ENCODE assay signal across 8 mouse cellular contexts in genomic region chr2:164911086-164912048, GRCm38 (mm10). TPM values are rescaled to one million over a fixed set of nuclear protein-coding genes. Genes with fewer than 3 reads are reported as not detected.
DNase-seq lines count a peak whose midpoint lies in the region; ATAC-seq and TF ChIP-seq lines count a peak whose summit lies in the region.

Zfp335 (minus strand) TSS chr2:164911757.

- H3K79me2 ChIP-seq in heart, adult 2 months (replicated peaks; ENCODE audit: control insufficient read depth, insufficient read depth, low read length), result no peaks in the 10 kb centered on the region

- H3K9ac ChIP-seq in embryonic facial prominence, embryonic 13.5 days, result peak within 1 kb of the TSS; percentile 92
- peak within 1 kb of the TSS; percentile 96 for H3K9ac ChIP-seq in heart, adult 2 months (ENCODE audit: low read depth, low read length)
- H3K9ac ChIP-seq in limb, embryonic 13.5 days, result peak within 1 kb of the TSS; percentile 89
- H3K9ac ChIP-seq in midbrain, embryonic 16.5 days (ENCODE audit: low read depth, low read length), result peak within 1 kb of the TSS; percentile 95

- H3K4me2 ChIP-seq in embryonic facial prominence, embryonic 13.5 days, result peak within 1 kb of the TSS; percentile 88
- H3K4me2 ChIP-seq in limb, embryonic 13.5 days (replicated peaks), result peak within 1 kb of the TSS; percentile 92
- H3K4me2 ChIP-seq in midbrain, embryonic 16.5 days (ENCODE audit: low read length), result peak within 1 kb of the TSS; percentile 92

- no peaks in the 10 kb centered on the region for H3K27me3 ChIP-seq in embryonic facial prominence, embryonic 13.5 days
- no peaks in the 10 kb centered on the region for H3K27me3 ChIP-seq in heart, adult 2 months (ENCODE audit: control insufficient read depth, insufficient read depth, low read length)
- H3K27me3 ChIP-seq in limb, embryonic 13.5 days, result no peaks in the 10 kb centered on the region
- no peaks in the 10 kb centered on the region for H3K27me3 ChIP-seq in midbrain, embryonic 16.5 days (ENCODE audit: control insufficient read depth, insufficient read depth, low read depth, low read length)

- peak; percentile 82 for TF ChIP-seq POLR2A in heart, adult 2 months (IDR thresholded peaks at IDR 0.05; ENCODE audit: insufficient read depth, low read depth, low read length)

- peak within 1 kb of the TSS; percentile 98 for H3K27ac ChIP-seq in embryonic facial prominence, embryonic 13.5 days
- peak within 1 kb of the TSS; percentile 100 for H3K27ac ChIP-seq in heart, adult 2 months
- H3K27ac ChIP-seq in limb, embryonic 13.5 days, result peak within 1 kb of the TSS; percentile 98
- H3K27ac ChIP-seq in midbrain, embryonic 16.5 days (ENCODE audit: low read length), result peak within 1 kb of the TSS; percentile 100

- WGBS in embryonic facial prominence, embryonic 13.5 days, result under 1% methylated on average over 87 of the region's 91 CpGs
- WGBS in heart, adult 2 months, result under 1% methylated on average over 91 of the region's 91 CpGs
- WGBS in limb, embryonic 13.5 days, result under 1% methylated on average over 91 of the region's 91 CpGs
- under 1% methylated on average over 90 of the region's 91 CpGs for WGBS in midbrain, embryonic 16.5 days

- peak within 1 kb of the TSS; percentile 91 for H3K4me3 ChIP-seq in embryonic facial prominence, embryonic 13.5 days
- H3K4me3 ChIP-seq in heart, adult 2 months, result peak within 1 kb of the TSS; percentile 89
- peak within 1 kb of the TSS; percentile 89 for H3K4me3 ChIP-seq in limb, embryonic 13.5 days
- H3K4me3 ChIP-seq in midbrain, embryonic 16.5 days (ENCODE audit: low read depth, low read length), result peak within 1 kb of the TSS; percentile 72

- peaks cover 21% of the 10 kb centered on the region for H3K4me1 ChIP-seq in embryonic facial prominence, embryonic 13.5 days
- H3K4me1 ChIP-seq in heart, adult 2 months (ENCODE audit: control insufficient read depth, insufficient read depth, low read length), result peaks cover 7% of the 10 kb centered on the region
- peaks cover 18% of the 10 kb centered on the region for H3K4me1 ChIP-seq in limb, embryonic 13.5 days
- H3K4me1 ChIP-seq in midbrain, embryonic 16.5 days (ENCODE audit: control insufficient read depth, insufficient read depth, low read length), result peaks cover 19% of the 10 kb centered on the region

- H3K36me3 ChIP-seq in embryonic facial prominence, embryonic 13.5 days, result peaks cover 32% of the 10 kb centered on the region
- no peaks in the 10 kb centered on the region for H3K36me3 ChIP-seq in heart, adult 2 months (ENCODE audit: control insufficient read depth, insufficient read depth, low read length)
- H3K36me3 ChIP-seq in limb, embryonic 13.5 days, result peaks cover 29% of the 10 kb centered on the region
- H3K36me3 ChIP-seq in midbrain, embryonic 16.5 days (ENCODE audit: control insufficient read depth, insufficient read depth, low read length), result peaks cover 20% of the 10 kb centered on the region

- peak; percentile 93 for DNase-seq in 3134 (ENCODE audit: extremely low read depth, insufficient read length, low spot score)
- peak; percentile 94 to 97 for DNase-seq in adrenal gland, postnatal 36 days
- peak; percentile 95 to 96 for DNase-seq in heart, adult 2 months
- DNase-seq in kidney, adult 8-10 months, result peak; percentile 89 to 92
- DNase-seq in spleen, postnatal 10 days (ENCODE audit: low spot score in 2 of 2), result peak; percentile 94 to 98

- no peak; the same call in none of the 2 replicates for TF ChIP-seq EP300 in heart, adult 2 months (IDR thresholded peaks at IDR 0.05; ENCODE audit: insufficient read depth, low read depth, low read length)

- peaks cover 4% of the 10 kb centered on the region for H3K9me3 ChIP-seq in embryonic facial prominence, embryonic 13.5 days
- H3K9me3 ChIP-seq in limb, embryonic 13.5 days, result peaks cover 4% of the 10 kb centered on the region
- no peaks in the 10 kb centered on the region for H3K9me3 ChIP-seq in midbrain, embryonic 16.5 days (replicated peaks; ENCODE audit: control insufficient read depth, low read length, poor library complexity, severe bottlenecking)

- peak; percentile 78 for ATAC-seq in embryonic facial prominence, embryonic 13.5 days (ENCODE audit: insufficient number of reproducible peaks, insufficient read depth, low FRiP score, low TSS enrichment, low read depth)
- peak; percentile 87 for ATAC-seq in limb, embryonic 13.5 days (ENCODE audit: low FRiP score, low read depth)
- peak; percentile 89 for ATAC-seq in midbrain, embryonic 16.5 days

- TF ChIP-seq CTCF in heart, adult 2 months (IDR thresholded peaks at IDR 0.05), result peak; percentile 68

- intact Hi-C loops in heart, adult 2 months (cut with DNase I), result loop anchor here (1.0 to 5.0 kb wide), 4 partner anchors 32 to 121 kb away; partner anchors contain the start of genes Acot8, Ncoa5, Neurl2 and Pcif1

RNA-seq across cellular contexts. Expression of gene Zfp335, which starts in this region (rescaled TPM):
- 10 to 100 TPM; 14.8 to 18.3 TPM for total RNA-seq in adrenal gland, postnatal 36 days (2021)
- polyA plus RNA-seq in embryonic facial prominence, embryonic 13.5 days (2015; fragmentation: Nextera tagmentation; extraction: Ambion mirVana), result 15.5 and 16.1 TPM in 2 replicates
- 1 to 10 TPM; 8.0 to 8.2 TPM for total RNA-seq in heart, adult 2 months (2021)
- 14.0 and 14.3 TPM in 2 replicates for polyA plus RNA-seq in heart, adult 2 months (2012; rRNA removed)
- polyA plus RNA-seq in limb, embryonic 13.5 days (2015; fragmentation: Nextera tagmentation; extraction: Ambion mirVana), result 13.5 and 15.2 TPM in 2 replicates
- 16.2 and 16.9 TPM in 2 replicates for polyA plus RNA-seq in midbrain, embryonic 16.5 days (2015; fragmentation: Nextera tagmentation; extraction: Ambion mirVana)

Comparison
In these comparisons a context has a peak if more than half of its experiments do, and no peak if none do; other contexts are left out.
1. Peak in every context shown above with its lines: DNase-seq, ATAC-seq, H3K4me3 ChIP-seq and H3K27ac ChIP-seq.